Mouse (Mus musculus): ENCODE results near the gene Mpi. TPM values are rescaled to one million over a fixed set of nuclear protein-coding genes. Genes with fewer than 3 reads are reported as not detected.

Gene Mpi
- polyA plus RNA-seq, 1 experiment from 2014 or later = 60.0 TPM

GRCm38 (mm10) chr9:57537044-57537727 is 15.4 kb downstream of the Mpi start, which contains the start of gene Fam219b:
Gene Fam219b (plus strand): TSS chr9:57537528.
- H3K4me1 ChIP-seq (replicated peaks; ENCODE audit: control insufficient read depth, insufficient read depth, low read length) = peaks cover 20% of the 10 kb centered on the region
- peak within 1 kb of the TSS; percentile 84 for H3K27ac ChIP-seq
- H3K4me3 ChIP-seq (replicated peaks; ENCODE audit: low read length) = peak within 1 kb of the TSS; percentile 81
- H3K9ac ChIP-seq = peak within 1 kb of the TSS; percentile 81
- DNase-seq (ENCODE audit: low spot score) (peak; percentile 86), ATAC-seq (ENCODE audit: low FRiP score) (peak; percentile 87)
- H3K36me3 ChIP-seq (replicated peaks; ENCODE audit: control insufficient read depth, insufficient read depth) = peaks cover 58% of the 10 kb centered on the region
- H3K4me2 ChIP-seq (replicated peaks) = peak within 1 kb of the TSS; percentile 65
- WGBS = 2% methylated on average over 45 of the region's 45 CpGs
- no peaks in the 10 kb centered on the region for H3K9me3 ChIP-seq (ENCODE audit: control insufficient read depth, low read length)
- H3K27me3 ChIP-seq (ENCODE audit: control insufficient read depth, insufficient read depth, low read length) = no peaks in the 10 kb centered on the region

- H3K9ac ChIP-seq = peak overlapping the region; percentile 81; the same call in 1 of the 2 replicates
Observed at GRCm38 (mm10) chr9:57536362-57536761, 16.2 kb downstream of the Mpi start.

GRCm38 (mm10) chr9:57531946-57532345 is 20.6 kb downstream of the Mpi start:
- ATAC-seq (ENCODE audit: low FRiP score) (no peak), DNase-seq (ENCODE audit: low spot score) (no peak)
- WGBS = 87% methylated on average over 1 of the region's 1 CpGs
- Histone ChIP-seq H3K4me2 (replicated peaks) (no peak overlapping the region), H3K27me3 (ENCODE audit: control insufficient read depth, insufficient read depth, low read length) (no peaks in the 10 kb centered on the region), H3K9ac (no peak overlapping the region), H3K9me3 (ENCODE audit: control insufficient read depth, low read length) (no peaks in the 10 kb centered on the region), H3K36me3 (replicated peaks; ENCODE audit: control insufficient read depth, insufficient read depth) (peaks cover 60% of the 10 kb centered on the region), H3K27ac (no peak overlapping the region), H3K4me3 (replicated peaks; ENCODE audit: low read length) (no peak overlapping the region), H3K4me1 (replicated peaks; ENCODE audit: control insufficient read depth, insufficient read depth, low read length) (peaks cover 5% of the 10 kb centered on the region; the same call in 1 of the 2 replicates)

More at GRCm38 (mm10) chr9:57536362-57536761, 16.2 kb downstream of the Mpi start:
- H3K27me3 ChIP-seq (ENCODE audit: control insufficient read depth, insufficient read depth, low read length) = no peaks in the 10 kb centered on the region
- no peak for ATAC-seq (ENCODE audit: low FRiP score)
- no peak overlapping the region for H3K4me3 ChIP-seq (replicated peaks; ENCODE audit: low read length)
- no peak overlapping the region for H3K27ac ChIP-seq
- peaks cover 63% of the 10 kb centered on the region for H3K36me3 ChIP-seq (replicated peaks; ENCODE audit: control insufficient read depth, insufficient read depth)
- H3K4me1 ChIP-seq (replicated peaks; ENCODE audit: control insufficient read depth, insufficient read depth, low read length) = peaks cover 20% of the 10 kb centered on the region
- DNase-seq (ENCODE audit: low spot score) = no peak
- H3K4me2 ChIP-seq (replicated peaks) = peak overlapping the region; percentile 65
- 89% methylated on average over 5 of the region's 5 CpGs for WGBS
- H3K9me3 ChIP-seq (ENCODE audit: control insufficient read depth, low read length) = no peaks in the 10 kb centered on the region

- no peak overlapping the region for H3K27ac ChIP-seq
- no peak overlapping the region for H3K4me2 ChIP-seq (replicated peaks)
- DNase-seq (ENCODE audit: low spot score) (no peak), ATAC-seq (ENCODE audit: low FRiP score) (no peak)
- no peak overlapping the region for H3K9ac ChIP-seq
- peaks cover 24% of the 10 kb centered on the region for H3K4me1 ChIP-seq (replicated peaks; ENCODE audit: control insufficient read depth, insufficient read depth, low read length)
- H3K4me3 ChIP-seq (replicated peaks; ENCODE audit: low read length) = no peak overlapping the region
- H3K9me3 ChIP-seq (ENCODE audit: control insufficient read depth, low read length) = no peaks in the 10 kb centered on the region
- no peaks in the 10 kb centered on the region for H3K27me3 ChIP-seq (ENCODE audit: control insufficient read depth, insufficient read depth, low read length)
- peaks cover 23% of the 10 kb centered on the region for H3K36me3 ChIP-seq (replicated peaks; ENCODE audit: control insufficient read depth, insufficient read depth)
Observed at GRCm38 (mm10) chr9:57526435-57526834, 26.1 kb downstream of the Mpi start.

- H3K36me3 ChIP-seq (replicated peaks; ENCODE audit: control insufficient read depth, insufficient read depth) = peaks cover 15% of the 10 kb centered on the region
- H3K4me1 ChIP-seq (replicated peaks; ENCODE audit: control insufficient read depth, insufficient read depth, low read length) = peaks cover 24% of the 10 kb centered on the region
- DNase-seq (ENCODE audit: low spot score) (no peak), ATAC-seq (ENCODE audit: low FRiP score) (no peak)
- H3K4me2 ChIP-seq (replicated peaks) = no peak overlapping the region
- H3K9ac ChIP-seq = no peak overlapping the region
- H3K9me3 ChIP-seq (ENCODE audit: control insufficient read depth, low read length) = no peaks in the 10 kb centered on the region
- H3K27ac ChIP-seq = no peak overlapping the region
- no peak overlapping the region for H3K4me3 ChIP-seq (replicated peaks; ENCODE audit: low read length)
- 88% methylated on average over 2 of the region's 2 CpGs for WGBS
- no peaks in the 10 kb centered on the region for H3K27me3 ChIP-seq (ENCODE audit: control insufficient read depth, insufficient read depth, low read length)
Observed at GRCm38 (mm10) chr9:57525516-57525915, 27.0 kb downstream of the Mpi start.

GRCm38 (mm10) chr9:57524439-57524838 is 28.1 kb downstream of the Mpi start:
- no peak overlapping the region for H3K27ac ChIP-seq
- no peak overlapping the region for H3K4me2 ChIP-seq (replicated peaks)
- H3K4me1 ChIP-seq (replicated peaks; ENCODE audit: control insufficient read depth, insufficient read depth, low read length) = peaks cover 24% of the 10 kb centered on the region
- no peak overlapping the region for H3K9ac ChIP-seq
- H3K27me3 ChIP-seq (ENCODE audit: control insufficient read depth, insufficient read depth, low read length) = no peaks in the 10 kb centered on the region
- H3K4me3 ChIP-seq (replicated peaks; ENCODE audit: low read length) = no peak overlapping the region
- H3K9me3 ChIP-seq (ENCODE audit: control insufficient read depth, low read length) = no peaks in the 10 kb centered on the region
- DNase-seq (ENCODE audit: low spot score) = no peak
- ATAC-seq (ENCODE audit: low FRiP score) = no peak
- H3K36me3 ChIP-seq (replicated peaks; ENCODE audit: control insufficient read depth, insufficient read depth) = 0 out of 2 replicates have a peak, but pooled peaks cover 4% of the 10 kb centered on the region

GRCm38 (mm10) chr9:57523754-57524153 is 28.8 kb downstream of the Mpi start:
- no peaks in the 10 kb centered on the region for H3K9me3 ChIP-seq (ENCODE audit: control insufficient read depth, low read length)
- H3K36me3 ChIP-seq (replicated peaks; ENCODE audit: control insufficient read depth, insufficient read depth) = no peaks in the 10 kb centered on the region
- H3K4me3 ChIP-seq (replicated peaks; ENCODE audit: low read length) = no peak overlapping the region
- no peak overlapping the region for H3K27ac ChIP-seq
- H3K4me1 ChIP-seq (replicated peaks; ENCODE audit: control insufficient read depth, insufficient read depth, low read length) = peaks cover 24% of the 10 kb centered on the region
- no peak overlapping the region for H3K9ac ChIP-seq
- WGBS = 77% methylated on average over 1 of the region's 1 CpGs
- peak overlapping the region; percentile 57 for H3K4me2 ChIP-seq (replicated peaks)
- DNase-seq (ENCODE audit: low spot score) = peak; percentile 80
- no peaks in the 10 kb centered on the region for H3K27me3 ChIP-seq (ENCODE audit: control insufficient read depth, insufficient read depth, low read length)
- ATAC-seq (ENCODE audit: low FRiP score) = no peak

- Histone ChIP-seq H3K27ac (no peak overlapping the region), H3K4me2 (replicated peaks) (peak overlapping the region; percentile 57), H3K27me3 (ENCODE audit: control insufficient read depth, insufficient read depth, low read length) (no peaks in the 10 kb centered on the region), H3K36me3 (replicated peaks; ENCODE audit: control insufficient read depth, insufficient read depth) (no peaks in the 10 kb centered on the region), H3K9ac (peak overlapping the region; percentile 96), H3K9me3 (ENCODE audit: control insufficient read depth, low read length) (no peaks in the 10 kb centered on the region), H3K4me3 (replicated peaks; ENCODE audit: low read length) (peak overlapping the region; percentile 93), H3K4me1 (replicated peaks; ENCODE audit: control insufficient read depth, insufficient read depth, low read length) (peaks cover 24% of the 10 kb centered on the region)
- no peak for DNase-seq (ENCODE audit: low spot score)
- no peak for ATAC-seq (ENCODE audit: low FRiP score)
- WGBS = 82% methylated on average over 4 of the region's 4 CpGs
Observed at GRCm38 (mm10) chr9:57522861-57523246, 29.7 kb downstream of the Mpi start.

GRCm38 (mm10) chr9:57522114-57522860 is 30.3 kb downstream of the Mpi start:
- no peaks in the 10 kb centered on the region for H3K9me3 ChIP-seq (ENCODE audit: control insufficient read depth, low read length)
- no peaks in the 10 kb centered on the region for H3K27me3 ChIP-seq (ENCODE audit: control insufficient read depth, insufficient read depth, low read length)
- 42% methylated on average over 7 of the region's 7 CpGs for WGBS
- peaks cover 24% of the 10 kb centered on the region for H3K4me1 ChIP-seq (replicated peaks; ENCODE audit: control insufficient read depth, insufficient read depth, low read length)
- peak overlapping the region; percentile 96 for H3K9ac ChIP-seq
- peak overlapping the region; percentile 93 for H3K4me3 ChIP-seq (replicated peaks; ENCODE audit: low read length)
- ATAC-seq (ENCODE audit: low FRiP score) = no peak
- no peaks in the 10 kb centered on the region for H3K36me3 ChIP-seq (replicated peaks; ENCODE audit: control insufficient read depth, insufficient read depth)
- H3K27ac ChIP-seq = no peak overlapping the region; the same call in 1 of the 2 replicates
- peak overlapping the region; percentile 57 for H3K4me2 ChIP-seq (replicated peaks)
- no peak for DNase-seq (ENCODE audit: low spot score)
